Mouse (Mus musculus): ENCODE measurements at regions not wholly inside any gene's neighbourhood (a gene's known extent, or its start where the extent isn't known, plus 50 kb on each side); places are given as distances from the start of the nearest gene placed in this dataset.

DNA sequence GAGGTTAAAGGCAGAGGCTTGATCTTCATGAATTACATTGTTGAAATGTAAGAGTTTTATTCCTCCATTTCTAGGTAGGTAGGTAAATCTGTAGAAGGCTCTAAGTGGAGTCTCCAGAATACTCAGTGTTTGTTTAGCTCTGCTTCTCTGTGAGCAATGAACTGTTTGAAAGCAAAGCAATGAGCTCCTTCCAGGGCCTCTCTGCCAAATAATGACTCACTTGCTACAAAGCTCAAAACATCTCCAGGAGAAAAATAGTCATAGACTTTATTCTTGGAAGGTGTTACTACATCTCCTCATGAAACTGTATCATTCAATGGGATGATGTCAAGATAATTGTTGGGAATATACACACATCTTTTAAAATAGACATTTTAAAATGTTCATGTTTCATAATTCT, 968.6 kb upstream of the 4930412O13Rik start:
- TF ChIP-seq POLR2A (IDR thresholded peaks at IDR 0.05; ENCODE audit: low read depth, low read length), result no peak
- no peak for TF ChIP-seq CTCF (conservative IDR thresholded peaks at IDR 0.05; ENCODE audit: insufficient read depth, insufficient read length, low read depth, low read length)

Data from kidney, adult 2 months (tissue).